Mouse (Mus musculus): Measurements from ENCODE around the gene Ppp4r3b.
A peak's percentile ranks its signal among the peaks of the same experiment; 100 is the strongest.

Gene Ppp4r3b

GRCm38 (mm10) chr11:29172563-29173124 is at the start of gene Ppp4r3b:
TSS of gene Ppp4r3b (plus strand) at chr11:29172890.
- peak; percentile 97 for DNase-seq

GRCm38 (mm10) chr11:29129862-29130384 is 42.8 kb upstream of the Ppp4r3b start:
- DNase-seq: no peak

GRCm38 (mm10) chr11:29130385-29131355 is 42.0 kb upstream of the Ppp4r3b start, which contains the start of gene Pnpt1:
TSS of gene Pnpt1 (plus strand) at chr11:29130744.
- peak; percentile 94 for DNase-seq

GRCm38 (mm10) chr11:29140671-29141070 is 32.0 kb upstream of the Ppp4r3b start:
- no peak for DNase-seq

DNA sequence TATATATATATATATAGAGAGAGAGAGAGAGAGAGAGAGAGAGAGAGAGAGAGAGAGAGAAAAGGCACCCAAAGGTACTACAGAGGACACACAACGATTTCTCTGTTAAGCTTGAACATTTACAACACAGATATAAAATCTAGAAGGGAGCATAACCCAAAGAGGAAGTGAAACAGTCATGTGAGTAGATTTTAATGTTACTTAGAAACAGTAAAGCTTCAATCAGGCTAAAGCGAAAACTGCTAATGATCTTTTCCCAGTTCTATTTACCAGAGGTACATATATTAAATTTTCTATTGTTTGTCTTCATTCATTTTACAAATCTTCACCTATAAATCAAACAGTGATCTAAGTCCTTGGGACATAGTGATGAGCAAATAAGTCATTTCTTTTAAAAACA is 23.8 kb upstream of the Ppp4r3b start:
- no peak for DNase-seq

GRCm38 (mm10) chr11:29163569-29163968 is 9.1 kb upstream of the Ppp4r3b start:
- DNase-seq: no peak

- peak; percentile 44 for DNase-seq
Observed at GRCm38 (mm10) chr11:29171959-29172391, 715 bp upstream of the Ppp4r3b start.

DNA sequence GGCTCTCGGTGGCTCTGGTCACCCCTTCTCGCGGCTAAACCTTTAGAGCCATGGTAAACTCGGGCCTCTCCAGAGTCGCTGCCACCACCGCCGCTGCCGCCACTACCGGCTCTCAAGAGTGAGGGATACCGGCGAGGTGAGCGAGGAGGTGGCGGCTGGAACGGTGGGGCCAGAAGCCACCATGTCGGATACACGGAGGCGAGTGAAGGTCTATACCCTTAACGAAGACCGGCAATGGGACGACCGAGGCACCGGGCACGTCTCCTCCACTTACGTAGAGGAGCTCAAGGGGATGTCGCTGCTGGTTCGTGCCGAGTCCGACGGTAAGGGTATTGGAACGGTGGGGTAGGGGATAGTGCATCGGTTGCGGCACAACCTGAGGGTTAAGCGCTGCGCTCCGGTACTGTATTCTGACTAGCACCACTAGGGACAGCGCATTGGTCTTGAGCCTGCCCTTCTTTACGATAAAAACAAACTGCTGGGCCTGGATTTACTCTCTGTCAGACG is 488 bp downstream of the Ppp4r3b start:
- DNase-seq: peak; percentile 76

GRCm38 (mm10) chr11:29173706-29174436 is 1.2 kb downstream of the Ppp4r3b start:
- no peak for DNase-seq

GRCm38 (mm10) chr11:29179319-29179718 is 6.6 kb downstream of the Ppp4r3b start:
- DNase-seq: no peak

- no peak for DNase-seq
Observed at GRCm38 (mm10) chr11:29180657-29181056, 8.0 kb downstream of the Ppp4r3b start.

DNA sequence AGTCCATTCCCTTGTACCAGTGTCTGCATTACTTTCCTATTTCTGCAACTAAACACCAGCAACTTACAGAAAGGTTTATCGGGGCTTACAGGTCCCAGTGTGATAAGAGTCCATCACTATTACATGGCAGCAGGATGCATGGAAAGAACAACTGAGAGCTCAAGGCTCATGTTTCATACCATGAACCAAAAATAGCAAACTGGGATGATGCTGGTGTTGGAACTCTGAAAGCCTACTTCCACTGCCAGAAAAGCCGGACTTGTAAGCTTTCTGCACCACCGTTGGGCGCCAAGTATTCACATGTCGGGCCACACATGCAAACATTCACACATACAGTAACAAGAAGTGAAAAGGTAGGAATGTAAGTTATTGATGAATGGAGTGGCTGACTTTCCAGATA is 9.1 kb downstream of the Ppp4r3b start:
- DNase-seq: no peak

DNA sequence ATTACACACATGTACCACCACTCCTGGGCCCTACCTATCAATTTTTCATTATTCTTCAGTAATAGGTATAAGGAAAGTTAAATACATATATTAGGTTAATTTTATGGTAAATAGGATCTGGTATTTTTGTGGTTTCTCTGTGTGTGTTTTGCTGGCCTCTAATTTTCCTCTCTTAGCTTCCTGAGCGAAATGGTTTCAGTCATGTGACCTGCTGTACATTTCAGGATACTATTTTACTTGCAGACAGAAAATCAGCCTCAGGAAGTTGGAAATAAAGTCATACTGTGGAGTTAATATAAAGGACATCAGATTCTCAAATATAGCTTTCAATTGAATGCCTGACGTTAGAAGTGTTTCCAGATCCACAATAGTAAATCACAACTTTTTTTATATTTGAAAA is 16.3 kb downstream of the Ppp4r3b start:
- DNase-seq: no peak

- no peak for DNase-seq
Observed at GRCm38 (mm10) chr11:29203653-29204052, 31.0 kb downstream of the Ppp4r3b start.

DNA sequence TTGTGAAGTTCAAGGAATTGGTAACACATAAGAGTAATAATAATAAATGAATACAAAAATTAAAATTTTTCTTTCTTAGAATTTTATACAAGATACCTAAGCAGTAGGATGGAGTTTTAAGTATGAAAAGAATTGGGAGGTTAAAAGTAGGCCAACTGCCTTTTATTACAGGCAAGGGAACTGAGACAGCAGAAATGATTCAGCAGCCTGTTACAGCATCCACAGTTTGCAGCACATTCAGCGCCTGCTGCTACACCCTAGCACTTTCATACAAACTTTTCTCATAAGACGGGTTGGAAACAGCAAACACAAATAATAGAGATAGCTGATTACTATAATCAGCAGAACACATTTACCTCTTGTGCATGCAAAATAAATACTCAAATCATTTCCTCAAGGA is 37.1 kb downstream of the Ppp4r3b start:
- no peak for DNase-seq

GRCm38 (mm10) chr11:29216196-29216595 is 43.5 kb downstream of the Ppp4r3b start:
- no peak for DNase-seq

- DNase-seq: no peak
Observed at GRCm38 (mm10) chr11:29219055-29219454, 46.4 kb downstream of the Ppp4r3b start.

- DNase-seq: no peak
Observed at GRCm38 (mm10) chr11:29222310-29222709, 49.6 kb downstream of the Ppp4r3b start.

DNA sequence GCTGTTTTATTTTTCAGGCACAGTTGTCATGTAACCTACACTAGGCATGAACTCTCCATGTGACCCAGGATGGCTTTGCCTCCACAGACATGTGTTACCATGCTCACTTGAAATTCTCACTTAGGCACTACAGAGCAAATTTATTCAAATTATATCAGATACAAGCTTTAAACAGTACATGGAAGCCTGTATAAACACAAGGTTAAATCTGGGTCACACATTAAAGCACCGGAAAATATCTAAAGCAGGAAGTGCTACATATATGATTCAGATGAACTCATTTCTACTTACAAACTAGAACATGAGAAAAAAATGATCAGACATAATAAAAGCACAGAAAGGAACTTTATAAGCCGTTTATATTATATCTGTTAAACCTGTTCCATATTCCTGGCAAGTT is 52.1 kb downstream of the Ppp4r3b start:
- DNase-seq: no peak

GRCm38 (mm10) chr11:29228957-29229356 is 56.3 kb downstream of the Ppp4r3b start:
- no peak for DNase-seq

DNA sequence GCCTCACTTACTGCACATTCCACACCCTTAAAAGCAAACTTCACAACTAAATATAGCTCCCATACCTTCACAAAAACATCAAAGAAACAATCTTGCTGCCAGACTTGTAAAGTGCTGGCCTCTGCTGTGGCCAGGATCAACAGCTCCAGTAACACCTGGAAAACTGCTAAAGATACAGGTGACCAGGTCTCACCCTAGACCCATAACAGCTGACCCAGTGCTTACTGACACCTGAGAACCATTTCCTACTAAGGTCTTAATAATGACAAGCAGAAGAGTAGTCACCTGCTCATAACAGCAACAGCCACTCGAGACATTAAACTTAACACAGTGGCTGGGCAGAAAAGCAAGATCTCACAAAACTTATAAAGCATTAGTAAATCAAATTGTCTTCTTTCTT is 60.9 kb downstream of the Ppp4r3b start:
- no peak for DNase-seq

DNA sequence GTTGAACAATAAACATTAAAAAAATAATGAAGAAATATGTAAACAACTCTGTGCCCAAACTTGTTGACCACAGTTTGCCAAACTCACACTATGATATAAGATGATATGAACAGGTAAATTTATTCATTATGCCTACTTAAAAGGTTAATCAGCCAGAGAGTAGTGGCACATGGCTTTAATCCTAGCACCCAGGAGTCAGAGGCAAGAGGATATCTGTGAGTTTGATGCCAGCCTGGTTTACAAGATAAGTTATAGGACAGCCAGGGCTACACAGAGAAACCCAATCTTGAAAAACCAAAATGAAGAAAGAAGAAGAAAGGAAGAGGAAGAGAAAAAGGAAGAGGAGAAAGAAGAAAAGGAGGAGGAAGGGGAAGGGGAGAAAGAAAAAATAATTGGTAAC is 64.7 kb downstream of the Ppp4r3b start:
- DNase-seq: no peak

GRCm38 (mm10) chr11:29238047-29238446 is 65.4 kb downstream of the Ppp4r3b start:
- DNase-seq: no peak

Measured in liver (tissue).